Mouse (Mus musculus) retina, postnatal 1 day (tissue): ENCODE measurements around the gene Gbgt1.
A peak's percentile ranks its signal among the peaks of the same experiment; 100 is the strongest.
"Not testable (repeated sequence)": the region's sequence is repeated elsewhere in the genome, so short reads cannot be mapped to it uniquely, and the experiment has no call there.

ENCODE experiments used
- DNase-seq: peaks from one replicate; pipeline ENCODE4 v3.0.0-alpha.2; 2012

Gbgt1 gene

GRCm38 (mm10) chr2:28502987-28503386 is 6.3 kb downstream of the Gbgt1 start:
- no peak for DNase-seq

GRCm38 (mm10) chr2:28504676-28505075 is 8.0 kb downstream of the Gbgt1 start:
- DNase-seq: no peak

- no peak for DNase-seq
Observed at GRCm38 (mm10) chr2:28505795-28506194, 9.1 kb downstream of the Gbgt1 start, which contains the start of gene Gm10134. Gm10134 (plus strand) TSS chr2:28506095.

- no peak for DNase-seq
Observed at GRCm38 (mm10) chr2:28506291-28506690, 9.6 kb downstream of the Gbgt1 start.

GRCm38 (mm10) chr2:28511600-28511999 is 14.9 kb downstream of the Gbgt1 start:
- DNase-seq: not testable (repeated sequence)

GRCm38 (mm10) chr2:28512798-28513401 is 16.2 kb downstream of the Gbgt1 start, which contains the start of gene Ralgds:
Ralgds (plus strand) TSS chr2:28513125.
- peak; percentile 87 for DNase-seq

- peak; percentile 44 for DNase-seq
Observed at GRCm38 (mm10) chr2:28513431-28514370, 17.0 kb downstream of the Gbgt1 start.

GRCm38 (mm10) chr2:28514489-28514888 is 17.8 kb downstream of the Gbgt1 start:
- DNase-seq: peak; percentile 90

- DNase-seq: peak; percentile 88
Observed at GRCm38 (mm10) chr2:28517206-28517909, 20.7 kb downstream of the Gbgt1 start.

GRCm38 (mm10) chr2:28518231-28518630 is 21.5 kb downstream of the Gbgt1 start:
- no peak for DNase-seq

GRCm38 (mm10) chr2:28520581-28520980 is 23.9 kb downstream of the Gbgt1 start:
- DNase-seq: no peak

- DNase-seq: no peak
Observed at GRCm38 (mm10) chr2:28521571-28522151, 25.0 kb downstream of the Gbgt1 start.

GRCm38 (mm10) chr2:28522166-28522565 is 25.5 kb downstream of the Gbgt1 start:
- no peak for DNase-seq

GRCm38 (mm10) chr2:28523643-28524117 is 27.0 kb downstream of the Gbgt1 start:
- DNase-seq: peak; percentile 96

- DNase-seq: no peak
Observed at GRCm38 (mm10) chr2:28524406-28524805, 27.7 kb downstream of the Gbgt1 start.

GRCm38 (mm10) chr2:28525219-28525942 is 28.7 kb downstream of the Gbgt1 start:
- peak; percentile 94 for DNase-seq

GRCm38 (mm10) chr2:28525943-28526876 is 29.5 kb downstream of the Gbgt1 start:
- peak; percentile 45 for DNase-seq

GRCm38 (mm10) chr2:28527436-28528353 is 31.0 kb downstream of the Gbgt1 start:
- DNase-seq: no peak

- DNase-seq: no peak
Observed at GRCm38 (mm10) chr2:28528354-28528730, 31.7 kb downstream of the Gbgt1 start.

- DNase-seq: no peak
Observed at GRCm38 (mm10) chr2:28529856-28530255, 33.2 kb downstream of the Gbgt1 start.
